Mouse (Mus musculus): ENCODE results near the gene Bloc1s5. TPM values are rescaled to one million over a fixed set of nuclear protein-coding genes. Genes with fewer than 3 reads are reported as not detected.
A peak's percentile ranks its signal among the peaks of the same experiment; 100 is the strongest.

The Bloc1s5 gene
- total and polyA plus RNA-seq, 2 experiments: 7.2 to 13.0 TPM

- H3K4me1 ChIP-seq (ENCODE audit: control insufficient read depth, insufficient read depth, low read length): no peaks in the 10 kb centered on the region
- no peak overlapping the region for H3K4me3 ChIP-seq (ENCODE audit: insufficient read depth, low read depth, low read length)
- no peak overlapping the region for H3K27ac ChIP-seq (replicated peaks; ENCODE audit: insufficient read depth, low read depth, low read length)
- TF ChIP-seq CTCF (IDR thresholded peaks at IDR 0.05; ENCODE audit: low read depth, low read length): no peak
- no peak for TF ChIP-seq POLR2A (IDR thresholded peaks at IDR 0.05; ENCODE audit: extremely low read depth, insufficient read depth, low read length)
- H3K36me3 ChIP-seq (ENCODE audit: control insufficient read depth, insufficient read depth, low read length): peaks cover 7% of the 10 kb centered on the region; the same call in 1 of the 2 replicates
- no peak overlapping the region for H3K9ac ChIP-seq (ENCODE audit: low read depth, low read length)
- no peaks in the 10 kb centered on the region for H3K79me2 ChIP-seq (ENCODE audit: control insufficient read depth, insufficient read depth, low read length)
- no peak for DNase-seq (ENCODE audit: extremely low read depth, low read depth, low spot score)
- H3K27me3 ChIP-seq (ENCODE audit: control insufficient read depth, insufficient read depth, low read length): no peaks in the 10 kb centered on the region
- WGBS: 91% methylated on average over 6 of the region's 6 CpGs
Measured at GRCm38 (mm10) chr13:38607130-38607529, 27.8 kb downstream of the Bloc1s5 start.

GRCm38 (mm10) chr13:38605353-38605752 lies 29.6 kb downstream of the Bloc1s5 start:
- no peaks in the 10 kb centered on the region for H3K79me2 ChIP-seq (ENCODE audit: control insufficient read depth, insufficient read depth, low read length)
- H3K4me1 ChIP-seq (ENCODE audit: control insufficient read depth, insufficient read depth, low read length): no peaks in the 10 kb centered on the region
- H3K9ac ChIP-seq (ENCODE audit: low read depth, low read length): no peak overlapping the region
- no peaks in the 10 kb centered on the region for H3K27me3 ChIP-seq (ENCODE audit: control insufficient read depth, insufficient read depth, low read length)
- WGBS: 51% methylated on average over 6 of the region's 6 CpGs
- TF ChIP-seq CTCF (IDR thresholded peaks at IDR 0.05; ENCODE audit: low read depth, low read length) (no peak), POLR2A (IDR thresholded peaks at IDR 0.05; ENCODE audit: extremely low read depth, insufficient read depth, low read length) (no peak)
- DNase-seq (ENCODE audit: extremely low read depth, low read depth, low spot score): peak; percentile 57
- no peak overlapping the region for H3K27ac ChIP-seq (replicated peaks; ENCODE audit: insufficient read depth, low read depth, low read length)
- H3K36me3 ChIP-seq (ENCODE audit: control insufficient read depth, insufficient read depth, low read length): peaks cover 10% of the 10 kb centered on the region; the same call in 1 of the 2 replicates
- H3K4me3 ChIP-seq (ENCODE audit: insufficient read depth, low read depth, low read length): no peak overlapping the region

GRCm38 (mm10) chr13:38602966-38603365 lies 31.9 kb downstream of the Bloc1s5 start:
- DNase-seq (ENCODE audit: extremely low read depth, low read depth, low spot score): no peak
- H3K9ac ChIP-seq (ENCODE audit: low read depth, low read length): no peak overlapping the region
- no peak overlapping the region for H3K27ac ChIP-seq (replicated peaks; ENCODE audit: insufficient read depth, low read depth, low read length)
- H3K4me1 ChIP-seq (ENCODE audit: control insufficient read depth, insufficient read depth, low read length): no peaks in the 10 kb centered on the region
- no peak for TF ChIP-seq CTCF (IDR thresholded peaks at IDR 0.05; ENCODE audit: low read depth, low read length)
- TF ChIP-seq POLR2A (IDR thresholded peaks at IDR 0.05; ENCODE audit: extremely low read depth, insufficient read depth, low read length): no peak
- H3K4me3 ChIP-seq (ENCODE audit: insufficient read depth, low read depth, low read length): no peak overlapping the region
- H3K79me2 ChIP-seq (ENCODE audit: control insufficient read depth, insufficient read depth, low read length): no peaks in the 10 kb centered on the region
- no peaks in the 10 kb centered on the region for H3K27me3 ChIP-seq (ENCODE audit: control insufficient read depth, insufficient read depth, low read length)
- WGBS: 96% methylated on average over 13 of the region's 13 CpGs
- H3K36me3 ChIP-seq (ENCODE audit: control insufficient read depth, insufficient read depth, low read length): peaks cover 10% of the 10 kb centered on the region; the same call in 1 of the 2 replicates

- no peak for DNase-seq (ENCODE audit: extremely low read depth, low read depth, low spot score)
- no peak for TF ChIP-seq POLR2A (IDR thresholded peaks at IDR 0.05; ENCODE audit: extremely low read depth, insufficient read depth, low read length)
- no peak for TF ChIP-seq CTCF (IDR thresholded peaks at IDR 0.05; ENCODE audit: low read depth, low read length)
- Histone ChIP-seq H3K9ac (ENCODE audit: low read depth, low read length) (no peak overlapping the region), H3K36me3 (ENCODE audit: control insufficient read depth, insufficient read depth, low read length) (peaks cover 10% of the 10 kb centered on the region; the same call in 1 of the 2 replicates), H3K4me1 (ENCODE audit: control insufficient read depth, insufficient read depth, low read length) (no peaks in the 10 kb centered on the region), H3K27me3 (ENCODE audit: control insufficient read depth, insufficient read depth, low read length) (no peaks in the 10 kb centered on the region), H3K27ac (replicated peaks; ENCODE audit: insufficient read depth, low read depth, low read length) (no peak overlapping the region), H3K4me3 (ENCODE audit: insufficient read depth, low read depth, low read length) (no peak overlapping the region), H3K79me2 (ENCODE audit: control insufficient read depth, insufficient read depth, low read length) (no peaks in the 10 kb centered on the region)
- WGBS: 87% methylated on average over 17 of the region's 17 CpGs
Measured at GRCm38 (mm10) chr13:38602243-38602832, 32.6 kb downstream of the Bloc1s5 start.

- TF ChIP-seq CTCF (IDR thresholded peaks at IDR 0.05; ENCODE audit: low read depth, low read length): no peak
- TF ChIP-seq POLR2A (IDR thresholded peaks at IDR 0.05; ENCODE audit: extremely low read depth, insufficient read depth, low read length): no peak
- Histone ChIP-seq H3K36me3 (ENCODE audit: control insufficient read depth, insufficient read depth, low read length) (peaks cover 10% of the 10 kb centered on the region; the same call in 1 of the 2 replicates), H3K9ac (ENCODE audit: low read depth, low read length) (no peak overlapping the region)
Measured at GRCm38 (mm10) chr13:38600811-38601210, 34.1 kb downstream of the Bloc1s5 start.

GRCm38 (mm10) chr13:38597076-38597475 lies 37.8 kb downstream of the Bloc1s5 start:
- 76% methylated on average over 3 of the region's 3 CpGs for WGBS
- TF ChIP-seq CTCF (IDR thresholded peaks at IDR 0.05; ENCODE audit: low read depth, low read length) (no peak), POLR2A (IDR thresholded peaks at IDR 0.05; ENCODE audit: extremely low read depth, insufficient read depth, low read length) (no peak)
- Histone ChIP-seq H3K9ac (ENCODE audit: low read depth, low read length) (no peak overlapping the region), H3K4me3 (ENCODE audit: insufficient read depth, low read depth, low read length) (no peak overlapping the region), H3K36me3 (ENCODE audit: control insufficient read depth, insufficient read depth, low read length) (peaks cover 3% of the 10 kb centered on the region; the same call in 1 of the 2 replicates), H3K27ac (replicated peaks; ENCODE audit: insufficient read depth, low read depth, low read length) (no peak overlapping the region), H3K4me1 (ENCODE audit: control insufficient read depth, insufficient read depth, low read length) (no peaks in the 10 kb centered on the region), H3K79me2 (ENCODE audit: control insufficient read depth, insufficient read depth, low read length) (no peaks in the 10 kb centered on the region), H3K27me3 (ENCODE audit: control insufficient read depth, insufficient read depth, low read length) (no peaks in the 10 kb centered on the region)
- no peak for DNase-seq (ENCODE audit: extremely low read depth, low read depth, low spot score)

More at GRCm38 (mm10) chr13:38600811-38601210, 34.1 kb downstream of the Bloc1s5 start:
- Histone ChIP-seq H3K4me1 (ENCODE audit: control insufficient read depth, insufficient read depth, low read length) (no peaks in the 10 kb centered on the region), H3K27ac (replicated peaks; ENCODE audit: insufficient read depth, low read depth, low read length) (no peak overlapping the region), H3K27me3 (ENCODE audit: control insufficient read depth, insufficient read depth, low read length) (no peaks in the 10 kb centered on the region), H3K4me3 (ENCODE audit: insufficient read depth, low read depth, low read length) (no peak overlapping the region), H3K79me2 (ENCODE audit: control insufficient read depth, insufficient read depth, low read length) (no peaks in the 10 kb centered on the region)
- 83% methylated on average over 11 of the region's 11 CpGs for WGBS
- DNase-seq (ENCODE audit: extremely low read depth, low read depth, low spot score): no peak
